Mouse (Mus musculus) ES-CJ7 (cell line): Measurements from ENCODE around the gene Emc1.

Source experiments
- DNase-seq: peaks from one replicate; pipeline ENCODE4 v3.0.0; 2011; ENCODE audit warnings: low read depth, low spot score

The Emc1 gene

DNA sequence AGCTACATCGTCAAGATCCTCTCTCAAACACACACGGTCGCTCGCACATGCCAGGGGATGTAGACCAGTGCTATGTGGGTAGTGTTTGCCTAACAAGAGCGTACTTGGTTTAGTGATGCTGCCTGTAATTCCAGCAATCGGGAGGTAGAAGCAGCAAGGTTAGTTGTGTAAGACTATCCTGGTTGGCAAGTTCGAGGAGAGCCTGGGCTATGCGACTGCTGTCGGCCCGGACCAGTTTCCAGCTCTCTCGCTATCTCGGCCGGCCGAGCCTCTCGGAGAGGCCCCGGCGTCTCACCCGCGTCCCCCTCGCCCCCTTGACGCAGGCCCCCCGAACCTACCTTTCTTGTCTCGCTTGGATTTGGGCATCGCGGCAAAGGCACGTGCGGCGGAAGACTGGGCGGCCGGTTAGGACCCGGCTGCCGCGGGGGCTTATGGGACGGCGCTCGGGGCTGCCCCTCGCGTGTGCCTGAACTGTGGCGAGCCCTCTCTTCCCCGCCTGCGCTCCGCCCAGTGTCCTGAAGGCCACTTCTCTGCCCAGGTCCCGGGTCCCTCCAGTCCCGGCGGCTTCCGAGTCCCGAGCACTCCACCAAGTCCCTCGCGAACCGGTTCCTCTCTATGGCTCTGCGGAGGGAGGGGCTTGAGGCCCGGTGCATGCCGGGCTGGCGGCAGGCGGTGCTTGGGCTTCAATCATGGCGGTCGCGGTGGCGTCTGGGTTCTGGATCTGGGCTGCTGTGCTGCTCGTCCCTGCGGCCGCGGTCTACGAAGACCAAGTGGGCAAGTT, at the start of gene Emc1, which contains the start of the genes Mrto4 and Ubr4:
TSS of gene Emc1 (plus strand) at position 657 of the 781 bp plus-strand sequence.
TSS of gene Mrto4 (minus strand) at position 646 of the 781 bp plus-strand sequence.
TSS of gene Ubr4 (plus strand) at position 679 of the 781 bp plus-strand sequence.
- peak; percentile 73 for DNase-seq

DNA sequence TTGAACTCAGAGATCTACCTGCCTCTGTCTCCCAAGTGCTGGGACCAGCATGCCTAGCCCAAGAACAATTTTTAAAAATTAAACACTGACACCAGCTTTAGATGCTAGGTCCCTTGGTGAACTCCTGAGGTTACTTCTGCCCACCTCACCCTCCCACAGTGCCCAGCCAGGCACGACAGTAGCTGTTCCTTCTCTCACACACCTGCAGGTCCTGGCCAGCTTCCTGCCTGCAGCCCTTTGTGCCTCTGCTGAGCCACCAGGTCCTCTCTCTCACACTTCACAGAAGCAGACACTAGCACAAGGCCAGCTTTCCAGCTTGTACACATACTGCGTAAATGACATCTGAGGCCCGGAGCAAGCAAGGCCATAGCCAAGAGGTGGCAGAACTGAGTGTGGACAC, 46.9 kb upstream of the Emc1 start:
- no peak for DNase-seq

- no peak for DNase-seq
These were observed 44.5 kb upstream of the Emc1 start for GRCm38 (mm10) chr4:139307916-139308315.

GRCm38 (mm10) chr4:139309651-139310050, 42.7 kb upstream of the Emc1 start:
- peak; percentile 51 for DNase-seq

DNA sequence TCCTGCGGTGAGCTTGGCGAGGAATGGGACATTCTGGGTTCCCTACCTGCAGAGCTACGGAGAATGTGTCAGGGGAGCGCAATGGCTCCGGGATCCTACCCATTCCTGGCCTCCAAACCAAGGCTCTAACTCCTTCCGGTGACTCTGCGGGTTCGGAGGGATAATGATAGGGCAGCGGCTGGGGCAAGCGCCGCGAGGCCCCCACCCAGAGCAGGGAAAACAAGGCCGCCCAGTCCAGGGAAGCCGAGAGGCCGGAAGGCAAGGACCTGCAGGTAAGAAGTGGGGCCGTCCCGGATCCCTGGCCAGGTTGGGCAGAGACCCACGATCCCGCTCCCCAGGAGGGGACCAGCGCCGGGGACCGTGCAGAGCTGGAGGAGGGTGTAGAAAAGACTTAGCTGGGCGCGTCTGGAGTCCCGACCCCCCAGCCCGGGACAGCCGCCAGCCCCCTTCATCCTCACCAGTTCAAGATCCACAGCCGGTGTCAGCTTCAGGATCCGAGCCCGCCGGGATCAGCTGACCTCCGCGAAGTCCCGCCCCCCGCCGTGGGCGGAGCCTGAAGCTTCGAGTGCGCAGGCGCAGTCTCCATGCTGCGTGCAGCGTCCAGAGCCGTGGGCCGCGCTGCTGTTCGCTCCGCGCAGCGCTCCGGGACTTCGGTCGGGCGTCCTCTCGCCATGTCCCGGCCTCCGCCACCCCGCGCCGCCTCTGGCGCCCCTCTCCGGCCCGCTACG, 42.1 kb upstream of the Emc1 start, which contains the start of the genes Pqlc2 and Akr7a5:
TSS of gene Pqlc2 (minus strand) at position 538 of the 728 bp plus-strand sequence.
TSS of gene Akr7a5 (plus strand) at position 574 of the 728 bp plus-strand sequence.
- peak; percentile 93 for DNase-seq

DNA sequence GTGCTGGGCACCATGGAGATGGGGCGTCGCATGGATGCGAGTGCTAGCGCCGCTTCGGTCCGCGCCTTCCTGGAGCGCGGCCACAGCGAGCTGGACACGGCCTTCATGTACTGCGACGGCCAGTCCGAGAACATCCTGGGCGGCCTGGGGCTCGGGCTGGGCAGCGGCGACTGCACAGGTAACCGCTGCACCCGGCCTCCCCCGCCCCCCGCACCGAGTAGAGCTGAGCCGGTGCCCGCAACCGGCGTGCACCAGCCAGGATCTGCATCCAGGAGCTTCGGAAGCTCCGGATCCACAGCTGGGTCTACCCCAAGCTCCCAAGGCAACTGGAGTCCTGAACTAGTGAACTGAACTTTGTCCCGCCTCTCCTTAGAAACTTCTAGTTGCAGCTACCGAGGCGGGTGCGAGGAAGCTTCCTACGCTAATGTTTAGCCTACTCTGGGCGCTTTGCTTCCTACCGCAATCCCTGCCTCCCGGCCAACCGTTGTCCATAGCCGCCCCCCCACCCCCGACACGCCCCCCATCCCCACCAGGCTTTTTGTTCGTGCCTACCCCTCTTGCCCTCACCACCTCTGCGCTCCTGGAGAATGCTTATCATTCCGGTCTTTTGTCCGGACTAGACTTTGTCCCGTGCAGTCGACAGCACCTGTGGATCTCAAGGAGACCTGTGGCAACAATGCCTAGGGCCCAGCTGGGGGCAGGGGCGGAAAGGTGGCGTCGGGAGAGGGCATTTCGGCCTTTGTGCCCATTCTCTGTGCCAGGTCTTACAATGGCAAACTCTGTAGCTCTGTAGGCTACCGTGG, 41.3 kb upstream of the Emc1 start:
- peak; percentile 41 for DNase-seq

DNA sequence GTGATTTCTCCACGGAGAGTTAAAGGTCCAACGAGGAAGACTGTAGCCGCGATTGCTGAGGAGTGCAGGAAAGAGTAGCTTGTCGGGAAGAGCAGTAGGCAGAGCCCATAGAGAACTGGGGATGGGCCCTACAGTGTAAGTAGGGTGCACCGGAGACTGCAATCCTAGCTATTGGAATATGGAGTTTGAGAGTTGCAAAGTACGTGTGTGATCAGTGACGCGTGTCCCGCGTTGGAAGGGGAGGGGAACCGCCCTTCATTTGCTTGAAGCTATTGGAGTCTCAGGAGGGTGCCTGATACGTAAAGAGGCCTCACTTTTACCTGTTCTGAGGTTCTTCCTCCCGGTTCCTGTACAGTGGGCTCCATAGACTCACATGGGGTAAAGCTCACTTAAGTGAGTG, 40.7 kb upstream of the Emc1 start:
- DNase-seq, result peak; percentile 25

- peak; percentile 66 for DNase-seq
These were observed 39.8 kb upstream of the Emc1 start for GRCm38 (mm10) chr4:139312632-139313031.

DNA sequence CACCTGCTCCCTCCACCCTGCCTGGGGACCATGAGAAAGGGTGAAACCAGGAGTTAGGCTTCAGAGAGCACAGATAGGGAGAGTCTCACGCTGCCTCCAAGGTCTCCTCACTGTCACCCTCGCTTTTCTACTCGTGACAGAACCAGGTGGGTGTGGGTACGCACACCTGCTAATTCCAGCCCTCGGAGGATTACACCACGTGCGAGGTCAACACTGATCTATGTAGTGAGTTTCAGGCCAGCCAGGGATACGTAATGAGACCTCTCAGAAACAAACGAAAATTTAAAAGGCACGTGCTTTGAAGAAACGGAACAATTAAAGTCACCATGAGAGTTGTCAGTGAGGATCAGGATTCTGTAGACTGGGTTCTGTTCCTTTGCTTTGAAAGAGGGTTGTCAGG, 33.9 kb upstream of the Emc1 start:
- no peak for DNase-seq

- DNase-seq, result no peak
These were observed 32.6 kb upstream of the Emc1 start for GRCm38 (mm10) chr4:139319740-139320139.

GRCm38 (mm10) chr4:139330605-139331004, 21.8 kb upstream of the Emc1 start:
- DNase-seq, result peak; percentile 98

DNA sequence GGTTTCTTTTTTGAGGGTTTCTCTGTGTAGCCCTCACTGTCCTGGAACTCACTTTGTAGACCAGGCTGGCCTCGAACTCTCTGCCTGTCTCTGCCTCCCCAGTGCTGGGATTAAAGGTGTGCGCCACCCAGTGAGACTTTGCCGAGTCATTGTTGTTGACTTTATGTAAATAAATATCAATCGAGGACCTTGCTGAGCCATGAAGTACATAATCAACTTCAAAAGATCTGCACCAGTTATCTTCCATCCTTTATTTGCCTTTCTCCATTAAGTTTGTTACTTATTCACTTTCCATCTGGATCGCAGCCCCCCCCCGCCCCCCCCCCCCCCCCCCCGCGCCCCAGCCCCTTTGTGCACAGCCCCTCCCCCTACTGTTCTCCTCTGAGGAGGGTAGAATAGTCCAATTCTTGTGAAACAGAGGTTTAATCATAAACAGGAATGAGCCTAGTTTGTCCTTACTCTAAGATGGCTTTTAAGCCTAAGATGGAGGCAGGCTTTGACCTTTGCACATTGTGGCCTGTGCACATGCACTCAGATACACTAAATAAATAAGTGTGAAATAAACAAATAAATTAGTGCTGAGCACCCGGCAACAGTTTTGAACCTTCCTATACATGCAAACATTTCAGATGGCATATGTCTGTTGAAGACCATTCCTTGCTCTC, 17.6 kb upstream of the Emc1 start:
- DNase-seq, result no peak

GRCm38 (mm10) chr4:139335507-139335906, 16.9 kb upstream of the Emc1 start:
- no peak for DNase-seq

DNA sequence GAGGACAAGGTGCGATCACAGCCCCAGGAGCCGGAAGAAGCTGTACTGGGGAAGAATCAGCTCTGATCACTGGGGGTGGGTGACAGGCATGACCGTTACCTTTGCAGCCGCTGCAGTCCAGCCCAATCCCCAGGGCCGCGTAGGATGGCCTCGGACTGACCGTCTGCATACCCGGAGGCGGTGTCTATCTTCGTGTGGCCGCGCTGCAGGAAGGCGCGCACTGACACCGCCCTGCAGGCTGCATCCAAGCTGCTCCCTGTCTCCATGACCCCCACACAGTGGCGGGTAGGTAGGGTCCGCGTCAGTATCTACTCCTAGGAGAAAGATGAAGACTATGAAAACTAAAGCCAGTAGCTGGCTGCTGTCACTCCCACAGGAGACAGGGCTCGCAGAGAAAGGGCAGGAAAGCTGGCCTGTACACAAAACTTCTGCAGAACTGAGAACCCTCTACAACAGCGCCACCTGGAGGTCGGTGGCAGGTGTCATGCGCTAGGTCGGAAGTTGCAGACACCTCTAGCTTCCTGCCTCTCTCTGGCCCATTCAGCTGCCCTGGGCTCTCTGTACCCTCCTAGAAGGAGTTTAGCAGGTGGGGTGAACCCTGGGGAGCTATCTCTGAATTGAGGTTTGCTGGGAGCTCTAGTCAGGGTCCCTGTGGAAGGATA, 15.4 kb upstream of the Emc1 start:
- DNase-seq, result peak; percentile 92

DNA sequence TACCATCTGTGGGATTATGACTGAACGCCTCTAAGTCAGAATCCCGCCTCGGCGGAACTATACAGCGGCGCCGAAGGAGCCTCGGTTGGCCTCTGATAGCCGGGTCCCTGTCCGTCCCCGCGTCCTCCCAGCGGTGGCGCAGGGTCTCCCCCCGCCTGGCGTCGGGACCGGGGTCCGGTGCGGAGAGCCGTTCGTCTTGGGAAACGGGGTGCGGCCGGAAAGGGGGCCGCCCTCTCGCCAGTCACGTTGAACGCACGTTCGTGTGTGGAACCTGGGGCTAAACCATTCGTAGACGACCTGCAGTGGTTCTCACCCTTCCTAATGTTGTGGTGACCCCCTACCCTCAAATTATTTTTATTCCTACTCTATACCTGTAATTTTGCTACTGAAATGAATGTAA, 14.2 kb upstream of the Emc1 start:
- no peak for DNase-seq

DNA sequence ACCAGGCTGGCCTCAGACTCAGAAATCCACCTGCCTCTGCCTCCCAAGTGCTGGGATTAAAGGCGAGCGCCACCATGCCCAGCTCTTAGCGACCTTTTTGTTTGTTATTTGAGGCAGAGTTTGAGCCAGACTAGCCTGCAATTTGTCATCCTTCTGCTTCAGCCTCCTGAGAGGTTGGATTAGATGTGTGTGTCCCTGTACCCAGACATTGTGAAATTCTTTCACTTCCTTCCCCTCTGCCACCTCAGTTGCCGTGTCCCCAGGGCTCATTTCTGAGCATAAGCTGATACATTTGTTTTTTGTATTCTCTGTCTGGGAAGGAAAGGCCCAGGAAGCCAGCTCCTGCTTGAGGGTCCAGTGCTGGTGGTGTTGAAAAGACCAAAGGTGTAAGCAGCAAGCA, 11.6 kb upstream of the Emc1 start:
- no peak for DNase-seq

DNA sequence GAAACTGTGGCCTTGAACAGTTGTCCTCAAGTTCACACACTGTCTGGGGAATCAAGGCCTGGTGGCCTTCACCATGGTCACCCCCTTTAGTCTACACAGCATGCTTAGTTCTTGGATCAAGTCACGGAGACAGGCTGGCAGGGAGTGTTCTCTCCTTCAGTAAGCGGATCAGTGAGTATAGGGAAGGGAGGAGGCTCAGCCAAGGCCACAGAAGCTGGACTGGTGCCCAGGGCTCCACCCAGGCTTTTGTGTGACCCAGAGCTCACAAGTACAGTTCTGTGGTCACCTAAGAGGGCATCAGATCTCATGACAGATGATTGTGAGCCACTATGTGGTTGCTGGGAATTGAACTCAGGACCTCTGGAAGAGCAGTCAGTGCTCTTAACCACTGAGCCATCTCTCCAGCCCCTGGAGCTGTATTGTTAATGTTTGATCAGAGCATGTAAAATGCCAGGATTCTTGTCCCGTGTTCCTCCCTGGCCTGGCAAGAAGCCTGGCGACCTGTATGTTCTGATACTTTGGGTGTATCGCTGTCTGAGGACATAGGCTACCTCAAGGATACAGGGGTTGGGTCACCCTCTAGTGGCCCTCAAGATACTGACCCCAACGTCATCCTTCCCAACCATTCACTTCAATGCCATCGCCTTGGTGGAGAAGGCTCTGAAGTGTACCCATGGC, 10.7 kb upstream of the Emc1 start:
- no peak for DNase-seq

GRCm38 (mm10) chr4:139343718-139344117, 8.7 kb upstream of the Emc1 start:
- DNase-seq, result no peak

DNA sequence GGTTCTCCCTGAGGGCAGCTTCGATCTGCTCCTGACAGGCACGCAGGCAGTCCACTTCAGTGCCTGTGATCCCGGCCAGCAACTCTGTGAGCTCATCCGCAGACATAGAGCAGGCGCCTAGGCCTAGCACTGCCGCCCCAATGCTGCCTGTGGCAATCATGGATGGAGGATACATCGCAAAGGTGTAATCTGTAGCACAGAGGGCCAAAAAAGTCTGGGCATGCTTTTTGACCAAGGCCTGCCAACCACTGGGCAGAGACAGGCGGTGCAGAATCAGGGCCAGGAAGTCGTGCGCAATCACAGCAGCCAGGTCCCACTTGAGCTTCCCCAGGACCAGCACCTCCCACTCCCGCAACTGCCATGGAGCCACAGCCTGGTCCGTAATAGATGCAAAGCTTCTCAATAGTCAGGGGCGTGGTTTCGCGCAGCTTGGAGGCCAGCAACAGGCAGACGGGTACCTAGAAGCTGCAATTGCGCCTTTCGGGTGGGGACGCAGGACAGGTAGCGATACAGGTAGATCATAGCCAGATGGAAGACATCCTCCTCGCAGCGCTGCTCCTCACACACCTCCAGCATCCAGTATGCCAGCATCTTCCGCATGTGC, 6.9 kb upstream of the Emc1 start:
- DNase-seq, result peak; percentile 63

GRCm38 (mm10) chr4:139352832-139353231, 445 bp downstream of the Emc1 start:
- no peak for DNase-seq
